Mouse (Mus musculus): ENCODE results near the gene Ugt1a2. TPM values are rescaled to one million over a fixed set of nuclear protein-coding genes. Genes with fewer than 3 reads are reported as not detected.

Ugt1a2 gene
- polyA plus RNA-seq, 1 experiment from 2014 or later, result not detected

DNA sequence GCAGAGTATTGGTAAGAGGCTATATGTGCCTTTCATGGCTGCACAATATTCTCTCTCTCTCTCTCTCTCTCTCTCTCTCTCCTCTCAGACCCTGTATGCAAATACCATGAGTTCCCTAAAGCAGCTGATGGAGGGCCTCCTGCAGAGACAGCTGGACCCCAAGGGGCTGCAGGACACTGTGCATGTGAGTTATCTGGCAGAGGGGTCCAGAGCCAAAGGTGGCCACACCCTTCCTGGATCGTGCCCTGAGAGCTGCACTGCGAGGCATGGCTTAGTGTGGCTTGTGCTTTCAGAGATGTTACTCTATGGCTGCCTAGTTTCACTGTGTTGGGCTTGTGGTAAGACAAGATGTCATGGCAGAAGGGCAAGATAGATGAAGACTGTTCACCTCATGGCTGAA is 47.3 kb downstream of the Ugt1a2 start:
- Histone ChIP-seq H3K27ac (ENCODE audit: low read depth, low read length) (no peak overlapping the region), H3K4me3 (ENCODE audit: low read depth, low read length) (no peak overlapping the region), H3K4me2 (ENCODE audit: low read length) (no peak overlapping the region), H3K27me3 (replicated peaks; ENCODE audit: control insufficient read depth, insufficient read depth, low read length) (no peaks in the 10 kb centered on the region), H3K36me3 (ENCODE audit: control insufficient read depth, insufficient read depth, low read length) (no peaks in the 10 kb centered on the region), H3K9ac (ENCODE audit: low read length) (no peak overlapping the region), H3K9me3 (replicated peaks; ENCODE audit: control insufficient read depth, low read length) (peaks cover 92% of the 10 kb centered on the region), H3K4me1 (ENCODE audit: control insufficient read depth, insufficient read depth, low read length) (no peaks in the 10 kb centered on the region)
- 49% methylated on average over 2 of the region's 2 CpGs for WGBS
- ATAC-seq (no peak), DNase-seq (ENCODE audit: low spot score) (no peak)

DNA sequence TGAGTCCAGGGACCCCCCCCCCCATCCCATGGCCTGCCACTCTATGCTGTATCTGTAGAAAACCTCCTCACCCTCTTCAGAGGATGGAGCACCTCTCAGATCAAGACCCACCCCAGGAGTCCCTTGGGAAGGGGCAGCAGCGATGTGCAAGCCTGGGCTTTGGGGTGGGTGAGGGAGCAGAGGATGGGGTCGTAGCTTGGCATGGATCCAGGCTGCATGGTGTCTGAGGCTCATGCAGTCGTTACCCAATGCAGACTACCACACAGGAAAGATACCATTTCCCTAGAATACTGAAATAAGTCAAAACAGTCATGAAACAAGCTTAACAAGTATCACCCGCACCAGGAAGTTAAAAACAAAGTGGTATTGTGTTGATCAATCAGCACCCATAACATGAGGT is 48.3 kb downstream of the Ugt1a2 start:
- Histone ChIP-seq H3K27me3 (replicated peaks; ENCODE audit: control insufficient read depth, insufficient read depth, low read length) (no peaks in the 10 kb centered on the region), H3K9me3 (replicated peaks; ENCODE audit: control insufficient read depth, low read length) (peaks cover 93% of the 10 kb centered on the region), H3K27ac (ENCODE audit: low read depth, low read length) (no peak overlapping the region), H3K4me2 (ENCODE audit: low read length) (no peak overlapping the region), H3K9ac (ENCODE audit: low read length) (no peak overlapping the region), H3K4me1 (ENCODE audit: control insufficient read depth, insufficient read depth, low read length) (no peaks in the 10 kb centered on the region), H3K36me3 (ENCODE audit: control insufficient read depth, insufficient read depth, low read length) (no peaks in the 10 kb centered on the region), H3K4me3 (ENCODE audit: low read depth, low read length) (no peak overlapping the region)
- WGBS, result 68% methylated on average over 4 of the region's 4 CpGs
- DNase-seq (ENCODE audit: low spot score) (no peak), ATAC-seq (no peak)

DNA sequence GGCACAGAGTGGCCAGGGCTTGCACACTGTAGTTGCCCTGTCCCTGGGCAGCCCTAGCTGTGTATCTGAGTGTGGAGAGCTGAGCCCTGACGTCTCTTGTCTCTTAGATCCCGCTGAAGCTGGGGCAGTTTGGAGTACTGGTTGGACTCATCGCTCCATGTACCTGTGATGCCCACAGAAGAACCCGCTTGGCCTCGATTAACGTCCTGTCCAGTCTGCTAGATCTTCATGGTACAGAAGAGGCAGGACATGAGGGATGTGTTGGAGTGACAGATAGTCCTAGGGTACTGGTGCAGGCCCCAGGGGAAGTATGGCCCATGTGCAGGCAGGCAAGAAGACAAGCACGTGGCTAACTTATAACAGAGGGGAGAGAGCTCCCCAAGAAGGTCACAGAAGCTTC is 49.2 kb downstream of the Ugt1a2 start:
- Histone ChIP-seq H3K4me1 (ENCODE audit: control insufficient read depth, insufficient read depth, low read length) (no peaks in the 10 kb centered on the region), H3K36me3 (ENCODE audit: control insufficient read depth, insufficient read depth, low read length) (no peaks in the 10 kb centered on the region), H3K9ac (ENCODE audit: low read length) (no peak overlapping the region), H3K9me3 (replicated peaks; ENCODE audit: control insufficient read depth, low read length) (peaks cover 90% of the 10 kb centered on the region), H3K27ac (ENCODE audit: low read depth, low read length) (no peak overlapping the region), H3K4me2 (ENCODE audit: low read length) (no peak overlapping the region), H3K27me3 (replicated peaks; ENCODE audit: control insufficient read depth, insufficient read depth, low read length) (no peaks in the 10 kb centered on the region), H3K4me3 (ENCODE audit: low read depth, low read length) (no peak overlapping the region)
- DNase-seq (ENCODE audit: low spot score), result no peak
- 80% methylated on average over 7 of the region's 7 CpGs for WGBS
- no peak for ATAC-seq

DNA sequence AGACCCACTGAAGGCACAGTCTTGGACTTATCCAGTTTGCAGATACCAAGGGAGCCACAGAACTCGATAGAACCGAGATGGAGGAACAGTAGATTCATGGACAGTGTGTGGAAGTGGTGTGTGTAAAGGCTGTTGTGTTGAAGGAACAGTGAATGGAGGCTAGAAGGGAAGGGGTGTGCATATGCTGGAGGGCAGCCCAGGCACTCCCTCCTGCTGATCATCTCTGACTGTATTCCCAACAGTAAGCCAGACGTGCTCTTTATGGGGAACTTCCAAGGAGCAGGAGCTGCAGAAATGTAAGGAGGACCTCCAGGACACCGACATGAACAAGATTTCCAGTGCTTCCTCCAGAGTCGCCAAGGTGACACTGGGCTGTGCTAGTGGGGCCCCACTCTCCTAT is 49.6 kb downstream of the Ugt1a2 start:
- Histone ChIP-seq H3K4me3 (ENCODE audit: low read depth, low read length) (no peak overlapping the region), H3K36me3 (ENCODE audit: control insufficient read depth, insufficient read depth, low read length) (no peaks in the 10 kb centered on the region), H3K27me3 (replicated peaks; ENCODE audit: control insufficient read depth, insufficient read depth, low read length) (no peaks in the 10 kb centered on the region), H3K9ac (ENCODE audit: low read length) (no peak overlapping the region), H3K4me1 (ENCODE audit: control insufficient read depth, insufficient read depth, low read length) (no peaks in the 10 kb centered on the region), H3K27ac (ENCODE audit: low read depth, low read length) (no peak overlapping the region), H3K9me3 (replicated peaks; ENCODE audit: control insufficient read depth, low read length) (peaks cover 90% of the 10 kb centered on the region), H3K4me2 (ENCODE audit: low read length) (no peak overlapping the region)
- 83% methylated on average over 5 of the region's 5 CpGs for WGBS
- ATAC-seq (no peak), DNase-seq (ENCODE audit: low spot score) (no peak)

DNA sequence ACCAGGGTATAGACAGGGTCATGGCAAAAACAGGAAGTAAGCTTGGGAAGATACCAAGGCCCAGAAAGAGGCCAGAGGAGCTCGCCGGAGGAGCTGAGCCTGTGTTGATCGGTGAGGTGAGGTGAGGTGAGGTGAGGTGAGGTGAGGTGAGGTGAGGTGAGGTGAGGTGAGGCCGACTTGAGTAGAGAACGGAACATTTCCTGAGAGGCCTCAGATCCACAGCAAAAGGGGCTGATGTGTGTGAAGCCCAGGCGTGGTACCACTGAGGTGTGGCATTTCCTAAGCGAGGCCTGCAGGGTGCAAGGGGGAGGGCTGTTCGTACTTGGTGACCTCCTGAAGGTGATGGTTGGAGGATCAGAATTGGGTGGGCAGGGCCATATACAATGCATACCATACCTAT is 52.7 kb downstream of the Ugt1a2 start:
- WGBS, result 76% methylated on average over 8 of the region's 8 CpGs
- Histone ChIP-seq H3K27me3 (replicated peaks; ENCODE audit: control insufficient read depth, insufficient read depth, low read length) (no peaks in the 10 kb centered on the region), H3K4me2 (ENCODE audit: low read length) (no peak overlapping the region), H3K36me3 (ENCODE audit: control insufficient read depth, insufficient read depth, low read length) (no peaks in the 10 kb centered on the region), H3K4me1 (ENCODE audit: control insufficient read depth, insufficient read depth, low read length) (no peaks in the 10 kb centered on the region), H3K4me3 (ENCODE audit: low read depth, low read length) (no peak overlapping the region), H3K9me3 (replicated peaks; ENCODE audit: control insufficient read depth, low read length) (peaks cover 89% of the 10 kb centered on the region), H3K9ac (ENCODE audit: low read length) (no peak overlapping the region), H3K27ac (ENCODE audit: low read depth, low read length) (no peak overlapping the region)
- DNase-seq (ENCODE audit: low spot score), result no peak
- no peak for ATAC-seq

DNA sequence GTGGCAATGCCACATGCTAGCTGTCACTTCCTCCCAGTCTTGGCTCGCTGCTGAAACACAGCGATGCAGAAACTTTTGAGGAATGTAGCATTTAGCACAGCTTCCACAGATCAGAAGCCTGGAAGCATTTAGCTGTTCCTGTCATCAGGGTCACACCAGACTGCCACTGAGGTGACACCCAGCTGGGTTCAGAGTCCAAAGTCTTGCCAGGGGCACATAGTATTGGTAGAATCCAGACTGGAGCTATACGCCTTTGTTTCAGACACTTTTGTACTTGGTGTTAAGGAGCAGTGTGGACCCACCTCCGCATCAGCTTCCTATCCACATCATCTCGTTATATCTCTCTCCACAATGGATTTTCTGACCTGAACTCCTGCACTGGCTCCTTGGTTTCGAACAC is 53.1 kb downstream of the Ugt1a2 start:
- WGBS, result 71% methylated on average over 6 of the region's 6 CpGs
- H3K27me3 ChIP-seq (replicated peaks; ENCODE audit: control insufficient read depth, insufficient read depth, low read length), result no peaks in the 10 kb centered on the region
- DNase-seq (ENCODE audit: low spot score) (no peak), ATAC-seq (no peak)
- no peak overlapping the region for H3K4me2 ChIP-seq (ENCODE audit: low read length)
- peaks cover 85% of the 10 kb centered on the region for H3K9me3 ChIP-seq (replicated peaks; ENCODE audit: control insufficient read depth, low read length)
- H3K36me3 ChIP-seq (ENCODE audit: control insufficient read depth, insufficient read depth, low read length), result no peaks in the 10 kb centered on the region
- no peaks in the 10 kb centered on the region for H3K4me1 ChIP-seq (ENCODE audit: control insufficient read depth, insufficient read depth, low read length)
- no peak overlapping the region for H3K27ac ChIP-seq (ENCODE audit: low read depth, low read length)
- H3K4me3 ChIP-seq (ENCODE audit: low read depth, low read length), result no peak overlapping the region
- H3K9ac ChIP-seq (ENCODE audit: low read length), result no peak overlapping the region

DNA sequence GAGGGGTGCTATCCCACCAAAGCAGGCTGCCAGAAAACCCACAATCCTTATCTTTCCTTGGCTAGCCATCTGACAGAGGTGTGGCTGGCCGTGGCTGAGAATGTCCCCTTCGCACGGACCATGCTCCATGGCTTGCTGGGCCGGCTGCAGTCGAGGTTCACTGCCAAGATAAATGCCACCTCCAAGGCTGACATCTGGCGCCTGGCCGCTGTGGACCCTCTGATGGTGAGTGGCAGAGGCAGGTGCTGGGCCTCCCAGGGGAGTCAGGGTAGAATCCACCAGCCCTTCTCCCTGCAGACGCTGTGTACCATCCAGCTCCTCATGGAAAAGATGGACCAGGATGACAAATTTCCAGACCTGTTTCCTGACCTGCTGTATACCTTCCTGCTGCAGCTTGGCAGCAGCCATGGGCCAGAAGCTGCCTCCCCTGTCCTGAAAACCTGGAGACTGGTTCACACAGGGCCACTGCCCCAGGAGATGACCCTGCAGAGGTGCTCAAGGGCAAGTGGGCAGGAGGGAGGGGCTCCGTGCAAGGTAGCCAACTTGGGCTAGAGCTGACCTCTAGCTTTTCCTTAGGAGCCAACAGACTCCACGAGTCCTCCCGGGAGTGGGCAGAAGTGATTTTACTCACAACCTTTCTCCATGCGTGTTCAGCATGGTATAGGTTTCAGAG is 54.5 kb downstream of the Ugt1a2 start:
- H3K4me1 ChIP-seq (ENCODE audit: control insufficient read depth, insufficient read depth, low read length), result no peaks in the 10 kb centered on the region
- WGBS, result 90% methylated on average over 12 of the region's 12 CpGs
- DNase-seq (ENCODE audit: low spot score), result no peak
- H3K27me3 ChIP-seq (replicated peaks; ENCODE audit: control insufficient read depth, insufficient read depth, low read length), result no peaks in the 10 kb centered on the region
- peaks cover 71% of the 10 kb centered on the region for H3K9me3 ChIP-seq (replicated peaks; ENCODE audit: control insufficient read depth, low read length)
- H3K9ac ChIP-seq (ENCODE audit: low read length), result no peak overlapping the region
- no peak overlapping the region for H3K4me2 ChIP-seq (ENCODE audit: low read length)
- no peak overlapping the region for H3K4me3 ChIP-seq (ENCODE audit: low read depth, low read length)
- H3K27ac ChIP-seq (ENCODE audit: low read depth, low read length), result no peak overlapping the region
- H3K36me3 ChIP-seq (ENCODE audit: control insufficient read depth, insufficient read depth, low read length), result peaks cover 8% of the 10 kb centered on the region
- no peak for ATAC-seq

DNA sequence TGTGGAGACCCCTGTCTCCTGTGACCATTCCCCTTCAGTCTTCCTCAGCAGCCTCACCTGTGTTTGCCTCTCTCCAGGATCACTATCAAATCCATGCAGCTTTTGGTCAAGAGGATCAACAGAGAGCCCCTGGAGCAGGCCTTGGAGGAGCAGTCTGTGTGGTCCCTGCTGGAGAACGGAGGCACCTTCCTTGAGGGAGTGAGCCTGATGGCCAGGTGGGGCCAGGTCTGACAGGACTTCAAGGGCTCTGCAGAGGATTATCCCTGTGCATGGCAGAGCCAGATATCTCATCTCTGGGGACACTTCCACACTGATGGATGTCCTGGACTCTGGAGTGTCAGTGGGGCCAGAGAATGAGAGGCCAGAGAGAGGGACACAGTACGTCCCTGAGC is 55.1 kb downstream of the Ugt1a2 start:
- no peak overlapping the region for H3K27ac ChIP-seq (ENCODE audit: low read depth, low read length)
- no peak overlapping the region for H3K4me3 ChIP-seq (ENCODE audit: low read depth, low read length)
- no peak overlapping the region for H3K4me2 ChIP-seq (ENCODE audit: low read length)
- 57% methylated on average over 2 of the region's 2 CpGs for WGBS
- peaks cover 14% of the 10 kb centered on the region for H3K36me3 ChIP-seq (ENCODE audit: control insufficient read depth, insufficient read depth, low read length)
- DNase-seq (ENCODE audit: low spot score) (no peak), ATAC-seq (no peak)
- no peaks in the 10 kb centered on the region for H3K4me1 ChIP-seq (ENCODE audit: control insufficient read depth, insufficient read depth, low read length)
- no peak overlapping the region for H3K9ac ChIP-seq (ENCODE audit: low read length)
- H3K9me3 ChIP-seq (replicated peaks; ENCODE audit: control insufficient read depth, low read length), result peaks cover 66% of the 10 kb centered on the region
- no peaks in the 10 kb centered on the region for H3K27me3 ChIP-seq (replicated peaks; ENCODE audit: control insufficient read depth, insufficient read depth, low read length)

DNA sequence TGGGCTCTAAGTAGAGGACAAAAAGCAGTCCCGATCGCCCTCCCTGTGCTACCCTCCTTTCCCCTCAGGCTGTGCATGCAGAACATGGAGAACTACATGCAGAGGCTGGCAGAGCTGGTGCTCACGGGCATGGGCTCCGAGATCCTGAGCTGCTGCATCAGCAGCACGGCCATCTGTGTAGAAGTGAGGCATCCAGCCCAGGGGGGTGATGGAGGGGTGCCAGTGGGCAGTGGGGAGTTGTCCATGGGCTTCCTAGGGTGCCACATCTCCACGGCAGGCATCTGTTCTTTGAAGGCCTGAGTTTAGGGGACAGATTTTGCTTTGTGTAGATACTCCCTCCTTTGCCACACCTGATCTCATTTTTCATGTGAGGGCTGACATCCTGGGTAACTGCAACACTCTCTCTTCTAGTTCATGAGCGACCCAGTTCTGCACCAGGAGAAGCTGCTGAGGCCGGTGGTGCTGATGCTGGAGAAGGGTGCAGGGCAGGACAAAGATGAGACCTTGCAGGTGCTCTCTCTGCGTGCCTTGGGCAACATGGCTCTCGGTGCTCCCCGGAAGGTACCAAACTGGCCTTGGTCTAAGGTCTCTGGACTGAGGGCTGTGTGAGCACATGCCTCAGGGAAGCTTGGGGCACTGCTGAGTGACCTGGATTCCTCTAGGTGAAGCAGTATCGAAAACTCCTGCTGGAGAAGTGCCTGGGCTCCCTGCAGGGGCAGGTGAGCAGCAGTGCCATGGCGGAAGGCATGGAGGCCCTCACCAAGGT is 55.8 kb downstream of the Ugt1a2 start:
- Histone ChIP-seq H3K9ac (ENCODE audit: low read length) (no peak overlapping the region), H3K27ac (ENCODE audit: low read depth, low read length) (no peak overlapping the region), H3K4me3 (ENCODE audit: low read depth, low read length) (no peak overlapping the region), H3K4me1 (ENCODE audit: control insufficient read depth, insufficient read depth, low read length) (no peaks in the 10 kb centered on the region), H3K27me3 (replicated peaks; ENCODE audit: control insufficient read depth, insufficient read depth, low read length) (no peaks in the 10 kb centered on the region), H3K9me3 (replicated peaks; ENCODE audit: control insufficient read depth, low read length) (peaks cover 58% of the 10 kb centered on the region), H3K36me3 (ENCODE audit: control insufficient read depth, insufficient read depth, low read length) (peaks cover 21% of the 10 kb centered on the region), H3K4me2 (ENCODE audit: low read length) (no peak overlapping the region)
- no peak for DNase-seq (ENCODE audit: low spot score)
- WGBS, result 81% methylated on average over 13 of the region's 13 CpGs
- no peak for ATAC-seq
